Mouse (Mus musculus) heart, embryonic 12.5 days (tissue): ENCODE measurements around the gene Zkscan4. TPM values are rescaled to one million over a fixed set of nuclear protein-coding genes. Genes with fewer than 3 reads are reported as not detected.

Source experiments
- ATAC-seq: fragments of 200-750 bp; cut with Nextera tagmentation; 2 replicates; pipeline ENCODE4 v1.8.0; 2017; ENCODE audit warnings: moderate TSS enrichment, moderate library complexity; ENCODE audit not compliant: insufficient number of reproducible peaks, low FRiP score
- H3K27ac ChIP-seq: fragments of 300-500 bp; sonication (generic); 2 replicates; pipeline ENCODE4 v1.5.1; 2016; ENCODE audit warnings: mild to moderate bottlenecking, moderate library complexity; ENCODE audit not compliant: poor library complexity, severe bottlenecking
- H3K27me3 ChIP-seq: fragments of 300-500 bp; sonication (generic); replicated peaks from 2 replicates; pipeline ENCODE4 v1.6.1; 2016; ENCODE audit warnings: mild to moderate bottlenecking, moderate library complexity
- H3K36me3 ChIP-seq: fragments of 300-500 bp; sonication (generic); 2 replicates; pipeline ENCODE4 v1.6.1; 2016; ENCODE audit warnings: mild to moderate bottlenecking, moderate library complexity
- H3K4me1 ChIP-seq: fragments of 300-500 bp; sonication (generic); replicated peaks from 2 replicates; pipeline ENCODE4 v1.6.1; 2016; ENCODE audit warnings: mild to moderate bottlenecking
- H3K4me2 ChIP-seq: fragments of 300-500 bp; sonication (generic); 2 replicates; pipeline ENCODE4 v1.6.1; 2016; ENCODE audit warnings: mild to moderate bottlenecking, moderate library complexity
- H3K4me3 ChIP-seq: fragments of 300-500 bp; sonication (generic); 2 replicates; pipeline ENCODE4 v1.5.1; 2016; ENCODE audit warnings: mild to moderate bottlenecking
- H3K9ac ChIP-seq: fragments of 300-500 bp; sonication (generic); 2 replicates; pipeline ENCODE4 v1.6.1; 2016; ENCODE audit warnings: mild to moderate bottlenecking, moderate library complexity
- H3K9me3 ChIP-seq: fragments of 300-500 bp; sonication (generic); replicated peaks from 2 replicates; pipeline ENCODE4 v1.6.1; 2016; ENCODE audit warnings: mild to moderate bottlenecking, moderate library complexity
- WGBS: fragments of 180-500 bp; shearing (Covaris S2); methylation state at CpG from one replicate; pipeline ENCODE4 v1.1.7; 2016; 5-methylcytosine and 5-hydroxymethylcytosine counted together
- microRNA counts: library from miRNA; unstranded; fragments of <30 nt; microRNA quantifications from one replicate; lab custom pipeline; 2017
- microRNA-seq: library from miRNA; unstranded; fragments of <30 nt; microRNA quantifications from one replicate; pipeline ENCODE4, GENCODE M21; 2017
- polyA plus RNA-seq: library from polyadenylated mRNA; unstranded; fragments of >200 nt; fragmentation: Nextera tagmentation; extraction: Ambion mirVana; gene quantifications from 2 replicates; pipeline ENCODE4 v1.2.1, GENCODE M21; 2016

Gene Zkscan4
- polyA plus RNA-seq, 1 experiment from 2014 or later: 2.1 TPM

GRCm38 (mm10) chr13:21530136-21530535, 51.4 kb downstream of the Zkscan4 start:
- Histone ChIP-seq H3K4me3 (peak overlapping the region; percentile 38), H3K9me3 (no peaks in the 10 kb centered on the region), H3K4me2 (peak overlapping the region; percentile 57), H3K9ac (no peak overlapping the region), H3K4me1 (peaks cover 4% of the 10 kb centered on the region; the same call in 1 of the 2 replicates), H3K27ac (no peak overlapping the region), H3K27me3 (no peaks in the 10 kb centered on the region), H3K36me3 (peaks cover 14% of the 10 kb centered on the region)
- 47% methylated on average over 7 of the region's 7 CpGs for WGBS
- no peak for ATAC-seq

GRCm38 (mm10) chr13:21530781-21531201, 52.1 kb downstream of the Zkscan4 start, which contains the start of gene Zkscan8:
TSS of gene Zkscan8 (minus strand) at chr13:21531120.
- peaks cover 4% of the 10 kb centered on the region; the same call in 1 of the 2 replicates for H3K4me1 ChIP-seq
- H3K36me3 ChIP-seq: peaks cover 9% of the 10 kb centered on the region
- ATAC-seq: peak; percentile 93
- H3K27me3 ChIP-seq: no peaks in the 10 kb centered on the region
- no peaks in the 10 kb centered on the region for H3K9me3 ChIP-seq
- H3K27ac ChIP-seq: peak within 1 kb of the TSS; percentile 88
- WGBS: under 1% methylated on average over 39 of the region's 39 CpGs
- H3K4me2 ChIP-seq: peak within 1 kb of the TSS; percentile 69
- peak within 1 kb of the TSS; percentile 94 for H3K9ac ChIP-seq
- H3K4me3 ChIP-seq: peak within 1 kb of the TSS; percentile 84

MicroRNAs within 50 kb of the gene (microRNA counts, 519-probe panel; counts per million panel counts)
- 4,013 counts per million, percentile 33 among the panel's probes with 10 or more counts for microRNA mmu-miR-1896 (lab: Ali Mortazavi, UCI)

Small RNAs within 50 kb of the gene (microRNA-seq; reads per million reads assigned to microRNA genes)
- not detected for gene Mir1896

Other genes starting within 250 kb of the Zkscan4 start
- gene Gpx5, start 186.2 kb upstream of the Zkscan4 start, polyA plus RNA-seq: not detected in 2 replicates
- not detected in 2 replicates for gene Gpx6, start 166.8 kb upstream of the Zkscan4 start, polyA plus RNA-seq
- not detected in 2 replicates for gene Olfr1367, start 132.0 kb upstream of the Zkscan4 start, polyA plus RNA-seq
- gene Zscan12, start 116.1 kb upstream of the Zkscan4 start, polyA plus RNA-seq: 8.8 and 9.9 TPM in 2 replicates
- 71.2 and 72.6 TPM in 2 replicates for gene Zkscan3, start 76.2 kb upstream of the Zkscan4 start, polyA plus RNA-seq
- gene Pgbd1, start 37.8 kb upstream of the Zkscan4 start, polyA plus RNA-seq: 2.2 and 3.1 TPM in 2 replicates
- gene Zscan26, start 25.2 kb upstream of the Zkscan4 start, polyA plus RNA-seq: 26.8 and 28.1 TPM in 2 replicates
- 2.3 and 2.4 TPM in 2 replicates for gene Nkapl, start 10.4 kb upstream of the Zkscan4 start, polyA plus RNA-seq
- gene Gm10065, start 534 bp downstream of the Zkscan4 start, polyA plus RNA-seq: not detected in 2 replicates
- gene AK157302, start 16.3 kb downstream of the Zkscan4 start, polyA plus RNA-seq: 0.24 and 0.33 TPM in 2 replicates
- 6.4 and 10.3 TPM in 2 replicates for gene Gm11273, start 22.5 kb downstream of the Zkscan4 start, polyA plus RNA-seq
- 6.6 and 6.8 TPM in 2 replicates for gene Zkscan8, start 52.2 kb downstream of the Zkscan4 start, polyA plus RNA-seq
- gene Olfr1366, start 63.9 kb downstream of the Zkscan4 start, polyA plus RNA-seq: 0.06 and 0.10 TPM in 2 replicates
- gene Olfr1535, start 81.0 kb downstream of the Zkscan4 start, polyA plus RNA-seq: 0.04 and 0.05 TPM in 2 replicates
- gene Olfr1364, start 102.9 kb downstream of the Zkscan4 start, polyA plus RNA-seq: not detected in 2 replicates
- not detected in 2 replicates for gene Olfr1362, start 135.1 kb downstream of the Zkscan4 start, polyA plus RNA-seq
- not detected in 2 replicates for gene Olfr11, start 163.6 kb downstream of the Zkscan4 start, polyA plus RNA-seq
- not detected in 2 replicates for gene Olfr1361, start 184.5 kb downstream of the Zkscan4 start, polyA plus RNA-seq
- not detected in 2 replicates for gene Olfr1360, start 198.5 kb downstream of the Zkscan4 start, polyA plus RNA-seq
- gene Olfr1359, start 219.2 kb downstream of the Zkscan4 start, polyA plus RNA-seq: not detected in 2 replicates
- 0.91 TPM in 1 of 2 replicates, not detected in the other for gene Hist1h2bl, start 237.2 kb downstream of the Zkscan4 start, polyA plus RNA-seq
- gene Hist1h2ai, start 237.5 kb downstream of the Zkscan4 start, polyA plus RNA-seq: 5.4 and 6.6 TPM in 2 replicates
- 2.0 TPM in 2 replicates for gene Hist1h3h, start 238.8 kb downstream of the Zkscan4 start, polyA plus RNA-seq
- 1.4 and 2.5 TPM in 2 replicates for gene Hist1h2bm, start 243.1 kb downstream of the Zkscan4 start, polyA plus RNA-seq